Mouse (Mus musculus) midbrain, embryonic 16.5 days (tissue): Measurements from ENCODE around the gene Tmem114. TPM values are rescaled to one million over a fixed set of nuclear protein-coding genes. Genes with fewer than 3 reads are reported as not detected.

Experiments
- ATAC-seq: fragments of 200-750 bp; cut with Nextera tagmentation; 2 replicates; pipeline ENCODE4 v1.8.0; 2017; ENCODE audit warnings: moderate TSS enrichment
- H3K27ac ChIP-seq: fragments of 300-500 bp; sonication (generic); 2 replicates; pipeline ENCODE4 v1.5.1; 2014; ENCODE audit warnings: mild to moderate bottlenecking, low read length, mixed read lengths
- H3K27me3 ChIP-seq: fragments of 300-500 bp; sonication (generic); 2 replicates; pipeline ENCODE4 v1.6.1; 2014; ENCODE audit warnings: low read depth, low read length, mixed read lengths; ENCODE audit not compliant: control insufficient read depth, insufficient read depth
- H3K36me3 ChIP-seq: fragments of 300-500 bp; sonication (generic); 2 replicates; pipeline ENCODE4 v1.6.1; 2014; ENCODE audit warnings: mild to moderate bottlenecking, low read length, moderate library complexity, mixed read lengths; ENCODE audit not compliant: control insufficient read depth, insufficient read depth
- H3K4me1 ChIP-seq: fragments of 300-500 bp; sonication (generic); 2 replicates; pipeline ENCODE4 v1.6.1; 2014; ENCODE audit warnings: mild to moderate bottlenecking, low read length, mixed read lengths; ENCODE audit not compliant: control insufficient read depth, insufficient read depth
- H3K4me2 ChIP-seq: fragments of 300-500 bp; sonication (generic); 2 replicates; pipeline ENCODE4 v1.6.1; 2014; ENCODE audit warnings: mild to moderate bottlenecking, low read length, mixed read lengths
- H3K4me3 ChIP-seq: fragments of 300-500 bp; sonication (generic); 2 replicates; pipeline ENCODE4 v1.5.1; 2014; ENCODE audit warnings: low read depth, mild to moderate bottlenecking, low read length, moderate library complexity, mixed read lengths
- H3K9ac ChIP-seq: fragments of 300-500 bp; sonication (generic); 2 replicates; pipeline ENCODE4 v1.6.1; 2014; ENCODE audit warnings: low read depth, low read length, mixed read lengths
- H3K9me3 ChIP-seq: fragments of 300-500 bp; sonication (generic); replicated peaks from 2 replicates; pipeline ENCODE4 v1.6.1; 2014; ENCODE audit warnings: mild to moderate bottlenecking, low read length, mixed read lengths; ENCODE audit not compliant: control insufficient read depth, poor library complexity, severe bottlenecking
- WGBS: fragments of 180-500 bp; shearing (Covaris S2); extraction: QIAGEN DNeasy Blood & Tissue Kit; methylation state at CpG from one replicate; pipeline ENCODE4 v1.1.7; 2014; 5-methylcytosine and 5-hydroxymethylcytosine counted together
- polyA plus RNA-seq: library from polyadenylated mRNA; unstranded; fragments of >200 nt; fragmentation: Nextera tagmentation; extraction: Ambion mirVana; gene quantifications from 2 replicates; pipeline ENCODE4 v1.2.1, GENCODE M21; 2015

Tmem114 gene
- polyA plus RNA-seq, 1 experiment from 2014 or later: 1.1 TPM

GRCm38 (mm10) chr16:8394946-8395345, 30.0 kb downstream of the Tmem114 start:
- Histone ChIP-seq H3K27ac (no peak overlapping the region), H3K27me3 (no peaks in the 10 kb centered on the region), H3K4me2 (no peak overlapping the region), H3K9me3 (no peaks in the 10 kb centered on the region), H3K9ac (no peak overlapping the region), H3K36me3 (no peaks in the 10 kb centered on the region), H3K4me3 (no peak overlapping the region), H3K4me1 (no peaks in the 10 kb centered on the region)
- ATAC-seq: no peak

GRCm38 (mm10) chr16:8388491-8388890, 36.4 kb downstream of the Tmem114 start:
- no peaks in the 10 kb centered on the region for H3K27me3 ChIP-seq
- no peaks in the 10 kb centered on the region for H3K9me3 ChIP-seq
- H3K36me3 ChIP-seq: no peaks in the 10 kb centered on the region
- 78% methylated on average over 1 of the region's 1 CpGs for WGBS
- H3K4me1 ChIP-seq: no peaks in the 10 kb centered on the region
- no peak overlapping the region for H3K4me3 ChIP-seq
- H3K27ac ChIP-seq: no peak overlapping the region
- no peak for ATAC-seq
- H3K9ac ChIP-seq: no peak overlapping the region
- H3K4me2 ChIP-seq: no peak overlapping the region

- Histone ChIP-seq H3K27me3 (no peaks in the 10 kb centered on the region), H3K4me2 (no peak overlapping the region), H3K4me1 (no peaks in the 10 kb centered on the region), H3K9me3 (no peaks in the 10 kb centered on the region), H3K9ac (no peak overlapping the region), H3K27ac (no peak overlapping the region), H3K4me3 (no peak overlapping the region), H3K36me3 (no peaks in the 10 kb centered on the region)
- 82% methylated on average over 6 of the region's 6 CpGs for WGBS
- ATAC-seq: no peak
Measured at GRCm38 (mm10) chr16:8386386-8386785, 38.5 kb downstream of the Tmem114 start.

DNA sequence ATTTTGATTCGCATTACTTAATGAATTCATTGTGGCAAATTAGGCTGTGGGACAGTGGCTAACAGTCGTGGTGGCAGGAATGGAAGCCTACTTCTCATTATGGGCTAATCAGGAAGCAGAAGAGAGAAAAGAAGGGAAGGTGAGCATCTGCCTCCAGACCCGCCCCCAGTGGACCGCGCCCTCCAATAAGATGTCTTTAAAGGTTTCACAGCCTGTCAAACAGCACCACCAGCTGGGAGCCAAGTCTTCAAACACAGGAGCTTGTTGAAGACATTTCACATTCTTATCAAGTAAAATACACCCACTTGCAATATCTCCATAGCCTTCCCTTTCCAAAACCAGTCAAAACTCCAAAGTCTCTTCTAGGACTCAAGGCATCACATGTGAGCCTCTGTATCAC, 39.3 kb downstream of the Tmem114 start:
- WGBS: 81% methylated on average over 5 of the region's 5 CpGs

DNA sequence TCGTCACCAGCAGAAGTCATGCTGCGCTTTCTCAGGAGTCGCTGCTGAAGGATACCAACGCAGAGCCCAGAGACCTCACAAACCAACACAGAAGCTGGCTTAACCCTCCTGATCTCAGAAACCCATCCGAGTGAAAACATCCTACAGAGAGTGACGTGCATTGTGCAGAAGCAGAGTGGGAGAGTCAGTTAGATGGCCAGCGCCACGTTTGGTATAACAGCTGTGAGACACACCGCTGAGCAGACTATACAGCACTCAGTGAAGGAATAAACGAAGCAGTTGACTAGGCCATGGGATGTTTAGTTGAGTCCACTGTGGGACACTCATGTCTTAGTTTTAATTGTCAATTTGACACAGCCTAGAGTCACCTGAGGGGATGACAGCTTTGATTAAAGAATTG, 40.2 kb downstream of the Tmem114 start:
- Histone ChIP-seq H3K27ac (no peak overlapping the region), H3K9me3 (no peaks in the 10 kb centered on the region), H3K4me2 (no peak overlapping the region), H3K4me1 (peaks cover 3% of the 10 kb centered on the region), H3K4me3 (no peak overlapping the region), H3K36me3 (no peaks in the 10 kb centered on the region), H3K9ac (no peak overlapping the region), H3K27me3 (no peaks in the 10 kb centered on the region)
- WGBS: 67% methylated on average over 10 of the region's 10 CpGs
- ATAC-seq: no peak

More for the DNA sequence above, 39.3 kb downstream of the Tmem114 start:
- Histone ChIP-seq H3K36me3 (no peaks in the 10 kb centered on the region), H3K9me3 (no peaks in the 10 kb centered on the region), H3K27ac (no peak overlapping the region), H3K27me3 (no peaks in the 10 kb centered on the region), H3K4me3 (no peak overlapping the region), H3K4me1 (no peaks in the 10 kb centered on the region), H3K4me2 (no peak overlapping the region), H3K9ac (no peak overlapping the region)
- no peak for ATAC-seq

GRCm38 (mm10) chr16:8383396-8383795, 41.5 kb downstream of the Tmem114 start:
- Histone ChIP-seq H3K4me1 (peaks cover 8% of the 10 kb centered on the region), H3K4me2 (no peak overlapping the region), H3K4me3 (no peak overlapping the region), H3K27me3 (no peaks in the 10 kb centered on the region), H3K9ac (no peak overlapping the region), H3K36me3 (no peaks in the 10 kb centered on the region), H3K9me3 (no peaks in the 10 kb centered on the region), H3K27ac (no peak overlapping the region)
- WGBS: 89% methylated on average over 9 of the region's 9 CpGs
- no peak for ATAC-seq

DNA sequence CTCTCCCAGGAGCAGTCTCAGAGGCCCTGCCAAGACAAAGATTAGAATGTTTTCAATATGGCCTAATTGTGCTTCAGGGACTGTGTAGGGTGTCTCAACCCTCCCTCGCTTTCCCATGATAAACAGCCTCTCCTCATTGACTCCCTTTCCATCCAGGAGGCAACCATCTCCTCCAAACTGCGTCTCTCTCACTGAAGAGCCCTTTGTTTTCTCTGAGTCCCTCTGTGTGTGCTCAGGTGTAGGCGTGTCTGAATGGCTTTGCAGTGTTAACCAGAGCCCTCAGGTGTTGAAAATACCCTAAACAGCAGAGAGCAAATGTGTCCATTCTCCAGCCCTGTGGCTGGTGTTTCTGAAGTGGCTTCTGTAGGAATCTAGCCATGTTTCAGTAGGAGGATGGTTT, 61.9 kb downstream of the Tmem114 start:
- Histone ChIP-seq H3K9ac (no peak overlapping the region), H3K4me3 (no peak overlapping the region), H3K27ac (no peak overlapping the region), H3K27me3 (no peaks in the 10 kb centered on the region), H3K4me1 (no peaks in the 10 kb centered on the region), H3K4me2 (no peak overlapping the region), H3K9me3 (no peaks in the 10 kb centered on the region), H3K36me3 (no peaks in the 10 kb centered on the region)
- 70% methylated on average over 3 of the region's 3 CpGs for WGBS
- ATAC-seq: no peak

Other genes with a start within 250 kb of the Tmem114 start
- 55.0 and 66.2 TPM in 2 replicates for gene Mettl22, start 45.7 kb upstream of the Tmem114 start, polyA plus RNA-seq
- 71.8 and 76.8 TPM in 2 replicates for gene Abat, start 88.3 kb upstream of the Tmem114 start, polyA plus RNA-seq
- gene Pmm2, start 212.5 kb upstream of the Tmem114 start, polyA plus RNA-seq: 33.7 and 41.0 TPM in 2 replicates
- 23.3 and 24.6 TPM in 2 replicates for gene Tmem186, start 212.6 kb upstream of the Tmem114 start, polyA plus RNA-seq
- gene Carhsp1, start 247.0 kb upstream of the Tmem114 start, polyA plus RNA-seq: 157 and 181 TPM in 2 replicates